9 mouse cellular contexts compared by ENCODE assay signal in genomic region chr9:32508648-32509047, GRCm38 (mm10). TPM values are rescaled to one million over a fixed set of nuclear protein-coding genes. Genes with fewer than 3 reads are reported as not detected.
DNase-seq lines count a peak whose midpoint lies in the region; ATAC-seq lines count a peak whose summit lies in the region.
"Had no signal": no experiment of that assay in that cellular context is flagged by ENCODE, and none has a peak within 500 bp of the region (broad histone marks: within the 10 kb centered on the region; RNA-seq: fewer than 3 reads in every experiment).

No protein-coding gene starts in this region.

- 71% methylated on average over 2 of the region's 2 CpGs for WGBS in embryonic facial prominence, embryonic 12.5 days
- WGBS in embryonic facial prominence, embryonic 10.5 days: 86% methylated on average over 2 of the region's 2 CpGs
- 84% methylated on average over 2 of the region's 2 CpGs for WGBS in hindbrain, embryonic 13.5 days

- H3K27me3 ChIP-seq in embryonic facial prominence, embryonic 12.5 days: no peaks in the 10 kb centered on the region
- H3K27me3 ChIP-seq in embryonic facial prominence, embryonic 10.5 days (replicated peaks; ENCODE audit: low read depth, poor library complexity, severe bottlenecking): no peaks in the 10 kb centered on the region
- H3K27me3 ChIP-seq in hindbrain, embryonic 13.5 days: no peaks in the 10 kb centered on the region
- H3K27me3 ChIP-seq: midbrain, embryonic 13.5 days had no signal

- no peak for ATAC-seq in embryonic facial prominence, embryonic 12.5 days (ENCODE audit: insufficient number of reproducible peaks, insufficient read depth, low FRiP score, low TSS enrichment)
- no peak for ATAC-seq in hindbrain, embryonic 13.5 days (ENCODE audit: low FRiP score)
- ATAC-seq: midbrain, embryonic 13.5 days had no signal

- no peaks in the 10 kb centered on the region for H3K36me3 ChIP-seq in embryonic facial prominence, embryonic 12.5 days
- H3K36me3 ChIP-seq in embryonic facial prominence, embryonic 10.5 days (replicated peaks): peaks cover 21% of the 10 kb centered on the region
- no peaks in the 10 kb centered on the region for H3K36me3 ChIP-seq in hindbrain, embryonic 13.5 days
- H3K36me3 ChIP-seq: midbrain, embryonic 13.5 days had no signal

- no peak overlapping the region for H3K4me3 ChIP-seq in embryonic facial prominence, embryonic 12.5 days
- H3K4me3 ChIP-seq in embryonic facial prominence, embryonic 10.5 days: no peak overlapping the region
- no peak overlapping the region for H3K4me3 ChIP-seq in hindbrain, embryonic 13.5 days
- H3K4me3 ChIP-seq: midbrain, embryonic 13.5 days had no signal

- no peak for DNase-seq in embryonic facial prominence, embryonic 10.5 days (ENCODE audit: low spot score)
- DNase-seq in right cerebral cortex, postnatal 10 days (ENCODE audit: low spot score in 2 of 2): peak; percentile 36 to 40
- DNase-seq in right cerebral cortex, postnatal 25 days: no peak
- peak; percentile 70 for DNase-seq in lung, postnatal 25 days (ENCODE audit: low spot score)
- peak; percentile 76 for DNase-seq in thymus, postnatal 25 days
- no peak for DNase-seq in embryo, embryonic 9.5 days (ENCODE audit: extremely low spot score)

- H3K4me2 ChIP-seq in embryonic facial prominence, embryonic 12.5 days (replicated peaks): no peak overlapping the region
- no peak overlapping the region for H3K4me2 ChIP-seq in hindbrain, embryonic 13.5 days
- H3K4me2 ChIP-seq: midbrain, embryonic 13.5 days had no signal

- no peak overlapping the region for H3K9ac ChIP-seq in embryonic facial prominence, embryonic 12.5 days
- H3K9ac ChIP-seq in hindbrain, embryonic 13.5 days: no peak overlapping the region
- H3K9ac ChIP-seq: midbrain, embryonic 13.5 days had no signal

- peaks cover 74% of the 10 kb centered on the region for H3K4me1 ChIP-seq in embryonic facial prominence, embryonic 12.5 days
- H3K4me1 ChIP-seq in embryonic facial prominence, embryonic 10.5 days: peaks cover 77% of the 10 kb centered on the region
- H3K4me1 ChIP-seq in hindbrain, embryonic 13.5 days (replicated peaks): 0 out of 2 replicates have a peak, but pooled peaks cover 4% of the 10 kb centered on the region

- H3K9me3 ChIP-seq in embryonic facial prominence, embryonic 12.5 days: no peaks in the 10 kb centered on the region
- H3K9me3 ChIP-seq in embryonic facial prominence, embryonic 10.5 days: no peaks in the 10 kb centered on the region
- H3K9me3 ChIP-seq in hindbrain, embryonic 13.5 days: no peaks in the 10 kb centered on the region
- H3K9me3 ChIP-seq: midbrain, embryonic 13.5 days had no signal

- H3K27ac ChIP-seq in embryonic facial prominence, embryonic 12.5 days: 0 out of 2 replicates have a peak overlapping the region, but pooled peaks have one; percentile 61
- H3K27ac ChIP-seq in embryonic facial prominence, embryonic 10.5 days (replicated peaks): no peak overlapping the region
- H3K27ac ChIP-seq in hindbrain, embryonic 13.5 days: no peak overlapping the region
- H3K27ac ChIP-seq: midbrain, embryonic 13.5 days had no signal

RNA-seq across cellular contexts. Expression of gene Fli1, which starts 34.0 kb away (rescaled TPM):
- 39.2 and 40.9 TPM in 2 replicates for polyA plus RNA-seq in embryonic facial prominence, embryonic 12.5 days (2016; fragmentation: Nextera tagmentation; extraction: Ambion mirVana)
- polyA plus RNA-seq in embryonic facial prominence, embryonic 10.5 days (2016; fragmentation: Nextera tagmentation; extraction: Ambion mirVana): 54.8 and 56.7 TPM in 2 replicates
- 8.7 and 9.3 TPM in 2 replicates for polyA plus RNA-seq in hindbrain, embryonic 13.5 days (2015; fragmentation: Nextera tagmentation; extraction: Ambion mirVana)

Comparison
In these comparisons a context has a peak if more than half of its experiments do, and no peak if none do; other contexts are left out.
1. DNase-seq: peak in right cerebral cortex, postnatal 10 days (2 of 2), lung, postnatal 25 days (single experiment) and thymus, postnatal 25 days (single experiment); none in embryonic facial prominence, embryonic 10.5 days (single experiment), right cerebral cortex, postnatal 25 days (single experiment) and embryo, embryonic 9.5 days (single experiment).